Mouse (Mus musculus) megakaryocyte, embryonic 14.5 days (primary cell): ENCODE results near the gene Ermard.
"Not testable (repeated sequence)": the region's sequence is repeated elsewhere in the genome, so short reads cannot be mapped to it uniquely, and the experiment has no call there.

Experiments
- FLI1 ChIP-seq: IDR thresholded peaks from 2 replicates; pipeline ENCODE4 v1.6.1; 2012; ENCODE audit warnings: low read length, inconsistent platforms, mixed read lengths
- GATA1 ChIP-seq: IDR thresholded peaks from 3 replicates; pipeline ENCODE4 v1.6.1; 2012; ENCODE audit warnings: mixed read lengths, low read length, inconsistent platforms, borderline replicate concordance

DNA sequence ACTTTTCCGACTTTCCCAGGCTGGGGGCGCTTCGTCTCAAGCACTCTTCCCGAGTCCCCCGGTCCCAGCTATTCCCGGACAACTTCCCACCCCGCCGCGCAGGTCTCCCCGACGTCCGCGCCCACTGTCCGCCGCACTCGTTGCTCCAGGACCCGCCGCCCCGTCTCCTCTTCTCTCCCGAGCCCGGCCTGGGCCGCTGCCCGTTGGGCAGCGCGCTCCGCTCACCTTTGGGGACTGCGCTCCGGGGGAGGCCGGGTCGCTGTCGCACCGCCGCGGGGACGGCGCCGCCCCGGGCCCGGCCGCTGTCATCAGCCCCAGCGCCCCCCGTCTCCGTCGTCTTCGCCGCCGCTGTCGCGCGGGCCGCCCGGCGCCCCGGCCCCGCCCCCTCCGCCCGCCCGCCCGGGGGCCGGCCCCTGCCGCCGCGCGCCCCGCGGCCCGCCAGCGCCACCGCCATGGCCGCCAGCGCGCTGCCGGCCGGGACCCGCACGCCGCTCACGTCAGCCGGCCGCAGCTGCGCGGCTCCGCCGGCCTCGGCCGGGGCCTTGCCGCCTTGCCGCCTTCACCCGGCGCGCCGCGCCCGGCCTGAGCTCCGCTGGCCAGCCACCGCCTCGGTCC, 17.0 kb upstream of the Ermard start:
- TF ChIP-seq GATA1, FLI1: not testable (repeated sequence)
